14 mouse cellular contexts compared by ENCODE assay signal in the genomic region with DNA sequence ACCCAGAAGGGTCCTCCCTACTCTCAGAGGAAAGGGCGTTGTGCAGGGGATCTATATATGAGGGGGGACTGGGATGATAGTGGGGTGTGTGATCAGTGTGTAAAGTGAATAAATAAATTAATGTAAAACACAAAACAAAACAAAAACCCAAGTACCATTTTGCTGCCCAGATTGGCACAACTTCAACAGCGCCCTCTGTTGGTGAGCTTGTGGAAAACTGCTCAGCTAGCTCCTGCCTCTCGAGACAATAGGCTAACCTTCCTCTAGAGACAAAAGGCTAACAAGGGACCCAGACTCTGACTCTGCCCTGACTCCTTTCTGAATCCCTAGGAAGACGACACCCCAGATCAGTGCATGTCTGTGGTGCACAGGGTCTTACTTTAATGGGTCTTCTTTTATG.
DNase-seq lines count a peak whose midpoint lies in the region; ATAC-seq and TF ChIP-seq lines count a peak whose summit lies in the region.
"Had no signal": no experiment of that assay in that cellular context is flagged by ENCODE, and none has a peak within 500 bp of the region (broad histone marks: within the 10 kb centered on the region; RNA-seq: fewer than 3 reads in every experiment).

No protein-coding gene starts in this region.

- in situ Hi-C loops in CH12.LX (cut with MboI; ENCODE audit: low pct_ligation_motif_present, low pct_unique_long_range_greater_than_20kb, low sequenced_read_pairs) = no loop called here

- H3K9me3 ChIP-seq in kidney, embryonic 15.5 days (replicated peaks) = no peaks in the 10 kb centered on the region; the same call in 1 of the 2 replicates
- H3K9me3 ChIP-seq in CH12.LX (replicated peaks; ENCODE audit: low read length) = peaks cover 5% of the 10 kb centered on the region
- no peaks in the 10 kb centered on the region for H3K9me3 ChIP-seq in midbrain, embryonic 14.5 days (ENCODE audit: control insufficient read depth, low read length)
- H3K9me3 ChIP-seq: neural tube, embryonic 12.5 days had no signal

- H3K27me3 ChIP-seq in kidney, embryonic 15.5 days = no peaks in the 10 kb centered on the region
- peaks cover 2% of the 10 kb centered on the region for H3K27me3 ChIP-seq in CH12.LX (replicated peaks)
- no peaks in the 10 kb centered on the region for H3K27me3 ChIP-seq in midbrain, embryonic 14.5 days (ENCODE audit: control insufficient read depth, insufficient read depth, low read length)
- H3K27me3 ChIP-seq: neural tube, embryonic 12.5 days had no signal

- TF ChIP-seq EP300 in CH12.LX (IDR thresholded peaks at IDR 0.05; ENCODE audit: low read length) = no peak

- peak; percentile 25 for TF ChIP-seq RAD21 in CH12.LX (IDR thresholded peaks at IDR 0.05; ENCODE audit: low read depth, low read length)

- no peak overlapping the region for H3K27ac ChIP-seq in kidney, embryonic 15.5 days
- no peak overlapping the region for H3K27ac ChIP-seq in CH12.LX (ENCODE audit: insufficient read depth, low read depth)
- H3K27ac ChIP-seq in midbrain, embryonic 14.5 days (replicated peaks; ENCODE audit: low read depth, low read length) = no peak overlapping the region
- H3K27ac ChIP-seq: neural tube, embryonic 12.5 days had no signal

- H3K79me2 ChIP-seq in CH12.LX (replicated peaks; ENCODE audit: control insufficient read depth, extremely low read depth, insufficient read depth, poor library complexity, severe bottlenecking) = no peaks in the 10 kb centered on the region

- H3K4me3 ChIP-seq in kidney, embryonic 15.5 days (replicated peaks) = no peak overlapping the region
- H3K4me3 ChIP-seq in CH12.LX (replicated peaks in 1 of 3; ENCODE audit: low read depth in 2 of 3, low read length in 2 of 3, poor library complexity in 1 of 3) = no peak overlapping the region
- H3K4me3 ChIP-seq in midbrain, embryonic 14.5 days (replicated peaks; ENCODE audit: low read depth, low read length) = no peak overlapping the region
- H3K4me3 ChIP-seq: erythroblast, embryonic 14.5 days; neural tube, embryonic 12.5 days had no signal

- no peaks in the 10 kb centered on the region for H3K36me3 ChIP-seq in kidney, embryonic 15.5 days
- H3K36me3 ChIP-seq in CH12.LX (replicated peaks in 1 of 2; ENCODE audit: control insufficient read depth in 1 of 2, insufficient read depth in 1 of 2, low read length in 1 of 2) = no peaks in the 10 kb centered on the region
- H3K36me3 ChIP-seq in midbrain, embryonic 14.5 days (ENCODE audit: control insufficient read depth, insufficient read depth, low read length) = no peaks in the 10 kb centered on the region

- peak; percentile 51 to 54 for DNase-seq in cerebellum, postnatal 10 days
- no peak for DNase-seq in cerebellum, adult 8-10 months
- peak; percentile 10 for DNase-seq in kidney, postnatal 10 days
- peak; percentile 39 for DNase-seq in CH12.LX (ENCODE audit: extremely low read depth)
- DNase-seq in adrenal gland, postnatal 36 days = peak; percentile 19 to 33
- DNase-seq in midbrain, embryonic 14.5 days = no peak
- no peak for DNase-seq in layer of hippocampus, adult 9-11 months
- DNase-seq: gastrocnemius, postnatal 25 days; kidney, postnatal 14 days; left cerebral cortex, postnatal 4 days; right cerebral cortex, postnatal 14 days had no signal

- H3K4me2 ChIP-seq in kidney, embryonic 15.5 days = no peak overlapping the region
- no peak overlapping the region for H3K4me2 ChIP-seq in CH12.LX (ENCODE audit: insufficient read depth, low read depth, poor library complexity, severe bottlenecking)
- no peak overlapping the region for H3K4me2 ChIP-seq in midbrain, embryonic 14.5 days (ENCODE audit: low read length)
- H3K4me2 ChIP-seq: neural tube, embryonic 12.5 days had no signal

- H3K4me1 ChIP-seq in kidney, embryonic 15.5 days = no peaks in the 10 kb centered on the region
- H3K4me1 ChIP-seq in CH12.LX (ENCODE audit: control insufficient read depth in 1 of 2, insufficient read depth in 2 of 2) = no peaks in the 10 kb centered on the region
- H3K4me1 ChIP-seq in midbrain, embryonic 14.5 days (ENCODE audit: control insufficient read depth, insufficient read depth, low read length) = no peaks in the 10 kb centered on the region
- H3K4me1 ChIP-seq: neural tube, embryonic 12.5 days had no signal

- WGBS in kidney, embryonic 15.5 days = 74% methylated on average over 4 of the region's 4 CpGs
- WGBS in midbrain, embryonic 14.5 days = 66% methylated on average over 4 of the region's 4 CpGs

- dilution Hi-C loops in CH12.LX (cut with MboI; ENCODE audit: extremely low pct_ligation_motif_present, extremely low pct_unique_long_range_greater_than_20kb, low sequenced_read_pairs) = no loop called here

- peak; percentile 31 to 59; a peak in 3 of 4 replicates for TF ChIP-seq CTCF in CH12.LX (conservative IDR thresholded peaks at IDR 0.05 in 1 of 2, IDR thresholded peaks at IDR 0.05 in 1 of 2; ENCODE audit: low read depth in 2 of 2, low read length in 2 of 2)

- H3K9ac ChIP-seq in kidney, embryonic 15.5 days = no peak overlapping the region
- no peak overlapping the region for H3K9ac ChIP-seq in CH12.LX (ENCODE audit: insufficient read depth, low read depth)
- no peak overlapping the region for H3K9ac ChIP-seq in midbrain, embryonic 14.5 days (replicated peaks; ENCODE audit: low read length)
- H3K9ac ChIP-seq: neural tube, embryonic 12.5 days had no signal

- no peak for ATAC-seq in kidney, embryonic 15.5 days (replicated peaks; ENCODE audit: low FRiP score)
- no peak for ATAC-seq in midbrain, embryonic 14.5 days (ENCODE audit: low FRiP score, low TSS enrichment)

- TF ChIP-seq POLR2A in CH12.LX (IDR thresholded peaks at IDR 0.05; ENCODE audit: low read depth, low read length) = no peak

TF ChIP-seq in CH12.LX, 34 proteins besides CTCF, POLR2A, EP300 and RAD21:
- TF ChIP-seq ZNF384 (IDR thresholded peaks at IDR 0.05; ENCODE audit: low read depth, low read length) (no peak), SMC3 (IDR thresholded peaks at IDR 0.05; ENCODE audit: low read depth, low read length) (peak; percentile 45)

Comparison
In these comparisons a context has a peak if more than half of its experiments do, and no peak if none do; other contexts are left out.
1. DNase-seq: peak in cerebellum, postnatal 10 days (2 of 2), kidney, postnatal 10 days (single experiment), CH12.LX (single experiment) and adrenal gland, postnatal 36 days (2 of 2); none in cerebellum, adult 8-10 months (single experiment), midbrain, embryonic 14.5 days (single experiment) and layer of hippocampus, adult 9-11 months (single experiment).